Mouse (Mus musculus) right cerebral cortex, postnatal 36 days (tissue): ENCODE data around the gene Acnat1.
"Not testable (repeated sequence)": the region's sequence is repeated elsewhere in the genome, so short reads cannot be mapped to it uniquely, and the experiment has no call there.

Experiments used
- DNase-seq, 2 experiments: peaks; one replicate each; pipeline ENCODE4 v3.0.0; 2022; ENCODE audit warnings: low spot score in 2 of 2, mixed read lengths in 1 of 2

The Acnat1 gene

GRCm38 (mm10) chr4:49456171-49456570 lies 17.5 kb downstream of the Acnat1 start:
- DNase-seq = no peak

GRCm38 (mm10) chr4:49451848-49452551 lies 21.7 kb downstream of the Acnat1 start:
- DNase-seq = no peak

GRCm38 (mm10) chr4:49451133-49451847 lies 22.4 kb downstream of the Acnat1 start:
- not testable (repeated sequence) for DNase-seq

GRCm38 (mm10) chr4:49436968-49437367 lies 36.7 kb downstream of the Acnat1 start:
- not testable (repeated sequence) for DNase-seq

- not testable (repeated sequence) for DNase-seq
Observed at GRCm38 (mm10) chr4:49410151-49410550, 63.6 kb downstream of the Acnat1 start.

GRCm38 (mm10) chr4:49407957-49408356 lies 65.8 kb downstream of the Acnat1 start, which contains the start of gene Acnat2:
TSS of gene Acnat2 (minus strand) at chr4:49408151.
- not testable (repeated sequence) for DNase-seq
